Mouse (Mus musculus) kidney, postnatal 36 days (tissue): ENCODE data around the gene Frrs1.
"Not testable (repeated sequence)": the region's sequence is repeated elsewhere in the genome, so short reads cannot be mapped to it uniquely, and the experiment has no call there.

ENCODE experiments used
- DNase-seq, 2 experiments: peaks; one replicate each; pipeline ENCODE4 v3.0.0; 2021 to 2022; ENCODE audit warnings: mixed read lengths in 2 of 2

Frrs1 gene

GRCm38 (mm10) chr3:116858941-116859685 lies at the start of gene Frrs1:
TSS of gene Frrs1 (plus strand) at chr3:116859464.
- DNase-seq = no peak

- not testable (repeated sequence) for DNase-seq
Measured at GRCm38 (mm10) chr3:116810351-116810750, 48.9 kb upstream of the Frrs1 start.

GRCm38 (mm10) chr3:116812946-116813345 lies 46.3 kb upstream of the Frrs1 start:
- DNase-seq = no peak

- no peak for DNase-seq
Measured at GRCm38 (mm10) chr3:116815305-116815797, 43.9 kb upstream of the Frrs1 start.

- no peak for DNase-seq
Measured at GRCm38 (mm10) chr3:116815916-116816315, 43.3 kb upstream of the Frrs1 start.

GRCm38 (mm10) chr3:116816674-116817215 lies 42.5 kb upstream of the Frrs1 start:
- no peak for DNase-seq

- DNase-seq = no peak
Measured at GRCm38 (mm10) chr3:116817231-116817630, 42.0 kb upstream of the Frrs1 start.

- DNase-seq = no peak
Measured at GRCm38 (mm10) chr3:116826471-116827215, 32.6 kb upstream of the Frrs1 start.

- no peak for DNase-seq
Measured at GRCm38 (mm10) chr3:116829274-116829920, 29.9 kb upstream of the Frrs1 start.

- no peak for DNase-seq
Measured at GRCm38 (mm10) chr3:116831324-116831723, 27.9 kb upstream of the Frrs1 start.

- no peak for DNase-seq
Measured at GRCm38 (mm10) chr3:116832526-116833310, 26.5 kb upstream of the Frrs1 start.

GRCm38 (mm10) chr3:116833491-116833890 lies 25.8 kb upstream of the Frrs1 start:
- no peak for DNase-seq

- DNase-seq = no peak
Measured at GRCm38 (mm10) chr3:116834241-116834640, 25.0 kb upstream of the Frrs1 start.

- DNase-seq = no peak
Measured at GRCm38 (mm10) chr3:116835350-116835749, 23.9 kb upstream of the Frrs1 start.

- peak; percentile 88 to 94 for DNase-seq
Measured at GRCm38 (mm10) chr3:116835770-116836680, 23.2 kb upstream of the Frrs1 start.

- no peak for DNase-seq
Measured at GRCm38 (mm10) chr3:116836681-116837475, 22.4 kb upstream of the Frrs1 start.

- DNase-seq = no peak
Measured at GRCm38 (mm10) chr3:116841311-116841710, 18.0 kb upstream of the Frrs1 start.

GRCm38 (mm10) chr3:116844880-116845579 lies 14.2 kb upstream of the Frrs1 start:
- DNase-seq = no peak

- no peak for DNase-seq
Measured at GRCm38 (mm10) chr3:116846084-116846483, 13.2 kb upstream of the Frrs1 start.

- no peak for DNase-seq
Measured at GRCm38 (mm10) chr3:116848099-116848498, 11.2 kb upstream of the Frrs1 start.
